Mouse (Mus musculus): ENCODE measurements at regions not wholly inside any gene's neighbourhood (a gene's known extent, or its start where the extent isn't known, plus 50 kb on each side); places are given as distances from the start of the nearest gene placed in this dataset.

- intact Hi-C loops (cut with DNase I) = loop anchor here (5.0 to 10.0 kb wide), 2 partner anchors 48 to 205 kb away; no protein-coding TSS in a partner anchor
- DNase-seq (ENCODE audit: low spot score in 2 of 2) = no peak
Observed at GRCm38 (mm10) chr10:21479403-21479802, 102.3 kb downstream of the Aldh8a1 start.

- DNase-seq (ENCODE audit: low spot score in 2 of 2) = no peak
- intact Hi-C loops (cut with DNase I) = no loop called here
Observed at GRCm38 (mm10) chr10:21481255-21481654, 104.2 kb downstream of the Aldh8a1 start.

- intact Hi-C loops (cut with DNase I) = no loop called here
- no peak for DNase-seq (ENCODE audit: low spot score in 2 of 2)
Observed at GRCm38 (mm10) chr10:21482055-21482454, 105.0 kb downstream of the Aldh8a1 start.

- no peak for DNase-seq (ENCODE audit: low spot score in 2 of 2)
- intact Hi-C loops (cut with DNase I) = no loop called here
Observed at GRCm38 (mm10) chr10:21482659-21483058, 105.6 kb downstream of the Aldh8a1 start.

- DNase-seq (ENCODE audit: low spot score in 2 of 2) = no peak
- intact Hi-C loops (cut with DNase I) = no loop called here
Observed at GRCm38 (mm10) chr10:21483373-21483772, 106.3 kb downstream of the Aldh8a1 start.

GRCm38 (mm10) chr10:21488374-21488930 is 104.5 kb upstream of the 1700020N01Rik start:
- intact Hi-C loops (cut with DNase I) = no loop called here
- DNase-seq (ENCODE audit: low spot score in 2 of 2) = no peak

- no peak for DNase-seq (ENCODE audit: low spot score in 2 of 2)
- intact Hi-C loops (cut with DNase I) = no loop called here
Observed at GRCm38 (mm10) chr10:21490910-21491309, 102.0 kb upstream of the 1700020N01Rik start.

GRCm38 (mm10) chr10:21492254-21492894 is 100.6 kb upstream of the 1700020N01Rik start:
- DNase-seq (ENCODE audit: low spot score in 2 of 2) = no peak
- intact Hi-C loops (cut with DNase I) = no loop called here

GRCm38 (mm10) chr10:21494536-21494935 is 98.4 kb upstream of the 1700020N01Rik start:
- no peak for DNase-seq (ENCODE audit: low spot score in 2 of 2)
- intact Hi-C loops (cut with DNase I) = no loop called here

GRCm38 (mm10) chr10:21497110-21497509 is 95.8 kb upstream of the 1700020N01Rik start:
- no peak for DNase-seq (ENCODE audit: low spot score in 2 of 2)
- intact Hi-C loops (cut with DNase I) = no loop called here

- intact Hi-C loops (cut with DNase I) = no loop called here
- no peak for DNase-seq (ENCODE audit: low spot score in 2 of 2)
Observed at GRCm38 (mm10) chr10:21498143-21498542, 94.8 kb upstream of the 1700020N01Rik start.

- intact Hi-C loops (cut with DNase I) = no loop called here
- no peak for DNase-seq (ENCODE audit: low spot score in 2 of 2)
Observed at GRCm38 (mm10) chr10:21501658-21502057, 91.3 kb upstream of the 1700020N01Rik start.

- intact Hi-C loops (cut with DNase I) = no loop called here
- no peak for DNase-seq (ENCODE audit: low spot score in 2 of 2)
Observed at GRCm38 (mm10) chr10:21504431-21504830, 88.5 kb upstream of the 1700020N01Rik start.

GRCm38 (mm10) chr10:21511386-21511785 is 81.6 kb upstream of the 1700020N01Rik start:
- no peak for DNase-seq (ENCODE audit: low spot score in 2 of 2)
- intact Hi-C loops (cut with DNase I) = no loop called here

- no peak for DNase-seq (ENCODE audit: low spot score in 2 of 2)
- intact Hi-C loops (cut with DNase I) = no loop called here
Observed at GRCm38 (mm10) chr10:21512486-21512885, 80.5 kb upstream of the 1700020N01Rik start.

- no peak for DNase-seq (ENCODE audit: low spot score in 2 of 2)
- intact Hi-C loops (cut with DNase I) = no loop called here
Observed at GRCm38 (mm10) chr10:21517721-21518120, 75.2 kb upstream of the 1700020N01Rik start.

GRCm38 (mm10) chr10:21520854-21521253 is 72.1 kb upstream of the 1700020N01Rik start:
- intact Hi-C loops (cut with DNase I) = no loop called here
- DNase-seq (ENCODE audit: low spot score in 2 of 2) = no peak

GRCm38 (mm10) chr10:21525555-21525954 is 67.4 kb upstream of the 1700020N01Rik start:
- DNase-seq (ENCODE audit: low spot score in 2 of 2) = no peak
- intact Hi-C loops (cut with DNase I) = loop anchor here (5.0 kb wide), 1 partner anchor 48 kb away; no protein-coding TSS in a partner anchor

GRCm38 (mm10) chr10:21528396-21528795 is 64.5 kb upstream of the 1700020N01Rik start:
- DNase-seq (ENCODE audit: low spot score in 2 of 2) = no peak
- intact Hi-C loops (cut with DNase I) = loop anchor here (5.0 kb wide), 1 partner anchor 51 kb away; no protein-coding TSS in a partner anchor

GRCm38 (mm10) chr10:21529098-21529749 is 63.7 kb upstream of the 1700020N01Rik start:
- DNase-seq (ENCODE audit: low spot score in 2 of 2) = no peak

GRCm38 (mm10) chr10:21532142-21532541 is 60.8 kb upstream of the 1700020N01Rik start:
- intact Hi-C loops (cut with DNase I) = no loop called here

More at GRCm38 (mm10) chr10:21529098-21529749, 63.7 kb upstream of the 1700020N01Rik start:
- intact Hi-C loops (cut with DNase I) = loop anchor here (5.0 kb wide), 1 partner anchor 52 kb away; no protein-coding TSS in a partner anchor

More at GRCm38 (mm10) chr10:21532142-21532541, 60.8 kb upstream of the 1700020N01Rik start:
- no peak for DNase-seq (ENCODE audit: low spot score in 2 of 2)

All from left cerebral cortex, postnatal 36 days (tissue).